Mouse (Mus musculus) hindbrain, embryonic 16.5 days (tissue): Measurements from ENCODE around the gene Gm42417. TPM values are rescaled to one million over a fixed set of nuclear protein-coding genes. Genes with fewer than 3 reads are reported as not detected.

Experiments
- ATAC-seq: fragments of 200-750 bp; cut with Nextera tagmentation; 2 replicates; pipeline ENCODE4 v1.8.0; 2017; ENCODE audit warnings: moderate TSS enrichment, moderate library complexity
- H3K27ac ChIP-seq: fragments of 300-500 bp; sonication (generic); 2 replicates; pipeline ENCODE4 v1.5.1; 2014; ENCODE audit warnings: low read depth, mild to moderate bottlenecking, control low read depth, low read length, moderate library complexity
- H3K27me3 ChIP-seq: fragments of 300-500 bp; sonication (generic); replicated peaks from 2 replicates; pipeline ENCODE4 v1.6.1; 2014; ENCODE audit warnings: low read length; ENCODE audit not compliant: control insufficient read depth, insufficient read depth
- H3K36me3 ChIP-seq: fragments of 300-500 bp; sonication (generic); 2 replicates; pipeline ENCODE4 v1.6.1; 2014; ENCODE audit warnings: mild to moderate bottlenecking, low read length, moderate library complexity, mixed read lengths; ENCODE audit not compliant: control insufficient read depth, insufficient read depth
- H3K4me1 ChIP-seq: fragments of 300-500 bp; sonication (generic); 2 replicates; pipeline ENCODE4 v1.6.1; 2014; ENCODE audit warnings: low read depth, low read length; ENCODE audit not compliant: control insufficient read depth, insufficient read depth
- H3K4me2 ChIP-seq: fragments of 300-500 bp; sonication (generic); 2 replicates; pipeline ENCODE4 v1.6.1; 2014; ENCODE audit warnings: mild to moderate bottlenecking, low read length, control low read depth, moderate library complexity
- H3K4me3 ChIP-seq: fragments of 300-500 bp; sonication (generic); 2 replicates; pipeline ENCODE4 v1.5.1; 2014; ENCODE audit warnings: mild to moderate bottlenecking, low read length, control low read depth, moderate library complexity
- H3K9ac ChIP-seq: fragments of 300-500 bp; sonication (generic); 2 replicates; pipeline ENCODE4 v1.6.1; 2014; ENCODE audit warnings: low read depth, mild to moderate bottlenecking, control low read depth, low read length, moderate library complexity
- H3K9me3 ChIP-seq: fragments of 300-500 bp; sonication (generic); 2 replicates; pipeline ENCODE4 v1.6.1; 2014; ENCODE audit warnings: mild to moderate bottlenecking, low read length, moderate library complexity; ENCODE audit not compliant: control insufficient read depth
- WGBS: fragments of 180-500 bp; shearing (Covaris S2); extraction: QIAGEN DNeasy Blood & Tissue Kit; methylation state at CpG from one replicate; pipeline ENCODE4 v1.1.7; 2014; 5-methylcytosine and 5-hydroxymethylcytosine counted together
- polyA plus RNA-seq: library from polyadenylated mRNA; unstranded; fragments of >200 nt; fragmentation: Nextera tagmentation; extraction: Ambion mirVana; gene quantifications from 2 replicates; pipeline ENCODE4 v1.2.1, GENCODE M21; 2015

Gm42417 gene
- polyA plus RNA-seq, 1 experiment from 2014 or later: 0.30 TPM

DNA sequence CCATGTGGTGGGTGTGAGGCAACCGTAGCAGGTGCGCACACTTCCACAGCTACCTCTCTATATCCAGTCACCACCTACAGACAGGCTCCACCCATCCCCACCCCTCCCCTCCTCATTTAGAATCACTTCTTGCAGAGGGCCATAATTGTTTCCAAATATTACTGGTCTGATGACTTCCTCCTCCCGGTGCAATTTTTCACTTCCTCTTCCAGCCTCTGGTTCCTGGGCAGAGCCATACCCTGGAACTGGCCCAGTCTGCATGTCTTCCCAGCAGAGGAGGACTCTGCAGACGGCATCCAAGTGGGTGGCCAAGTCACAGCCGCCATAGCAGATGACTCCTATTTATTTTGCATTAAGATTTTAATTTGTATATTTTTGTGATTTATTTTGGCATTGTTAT, 31.0 kb downstream of the Gm42417 start:
- H3K4me2 ChIP-seq: no peak overlapping the region
- no peaks in the 10 kb centered on the region for H3K9me3 ChIP-seq
- no peaks in the 10 kb centered on the region for H3K27me3 ChIP-seq
- 81% methylated on average over 5 of the region's 5 CpGs for WGBS
- 0 out of 2 replicates have a peak, but pooled peaks cover 3% of the 10 kb centered on the region for H3K36me3 ChIP-seq
- ATAC-seq: no peak
- no peak overlapping the region for H3K4me3 ChIP-seq
- no peak overlapping the region for H3K9ac ChIP-seq
- no peak overlapping the region for H3K27ac ChIP-seq
- H3K4me1 ChIP-seq: peaks cover 3% of the 10 kb centered on the region

DNA sequence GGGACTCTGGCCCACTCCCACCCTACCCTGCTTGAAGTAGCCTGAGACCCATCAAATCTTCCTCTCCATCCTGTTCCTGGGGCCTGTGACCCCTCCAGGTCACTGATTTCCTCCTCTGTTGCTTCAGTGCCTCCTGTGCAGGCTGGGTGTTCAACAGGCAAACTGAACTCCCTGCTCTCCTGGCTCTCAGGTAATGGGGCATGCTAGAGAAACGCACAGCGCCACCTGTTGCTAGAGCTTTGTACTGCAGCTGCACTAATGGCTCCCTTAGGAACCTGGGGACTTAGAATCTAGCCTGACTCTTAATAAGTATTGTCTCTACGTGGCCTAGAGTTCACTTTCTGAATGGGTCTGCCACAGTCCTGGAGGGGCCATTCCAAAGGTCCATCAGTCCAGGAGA, 38.0 kb downstream of the Gm42417 start:
- Histone ChIP-seq H3K4me2 (no peak overlapping the region), H3K4me3 (no peak overlapping the region), H3K4me1 (no peaks in the 10 kb centered on the region), H3K27ac (no peak overlapping the region), H3K9ac (no peak overlapping the region), H3K9me3 (no peaks in the 10 kb centered on the region), H3K36me3 (0 out of 2 replicates have a peak, but pooled peaks cover 2% of the 10 kb centered on the region), H3K27me3 (no peaks in the 10 kb centered on the region)
- 7% methylated on average over 3 of the region's 3 CpGs for WGBS
- ATAC-seq: peak; percentile 18; the same call in 1 of the 2 replicates

GRCm38 (mm10) chr1:36497312-36497711, 41.9 kb downstream of the Gm42417 start:
- no peak for ATAC-seq
- Histone ChIP-seq H3K27ac (no peak overlapping the region), H3K9me3 (no peaks in the 10 kb centered on the region), H3K9ac (no peak overlapping the region), H3K36me3 (0 out of 2 replicates have a peak, but pooled peaks cover 2% of the 10 kb centered on the region), H3K4me1 (peaks cover under 1% of the 10 kb centered on the region; the same call in 1 of the 2 replicates), H3K27me3 (no peaks in the 10 kb centered on the region), H3K4me2 (no peak overlapping the region), H3K4me3 (no peak overlapping the region)
- WGBS: 62% methylated on average over 2 of the region's 2 CpGs

DNA sequence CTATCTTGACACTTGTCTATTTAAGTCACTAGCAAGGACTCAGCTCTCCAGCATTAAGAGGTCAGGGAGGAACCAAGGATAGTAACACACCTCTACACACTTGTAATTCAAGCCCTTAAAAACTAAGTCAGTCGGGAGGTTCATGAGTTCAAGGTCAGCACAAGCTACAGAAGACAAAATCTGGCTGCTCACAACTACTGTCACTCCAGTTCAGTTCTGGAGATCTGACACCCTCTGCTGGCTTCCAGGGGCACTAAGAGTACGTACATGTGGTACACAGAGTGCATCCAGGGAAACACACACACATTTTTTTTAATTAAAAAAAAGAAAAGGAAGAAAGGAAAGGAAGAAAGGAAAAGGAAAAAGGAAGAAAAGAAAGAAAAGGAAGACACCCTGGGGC, 42.5 kb downstream of the Gm42417 start:
- Histone ChIP-seq H3K9me3 (no peaks in the 10 kb centered on the region), H3K4me3 (no peak overlapping the region), H3K27ac (no peak overlapping the region), H3K4me1 (peaks cover 2% of the 10 kb centered on the region; the same call in 1 of the 2 replicates), H3K36me3 (0 out of 2 replicates have a peak, but pooled peaks cover 2% of the 10 kb centered on the region), H3K27me3 (no peaks in the 10 kb centered on the region), H3K4me2 (no peak overlapping the region), H3K9ac (no peak overlapping the region)
- no peak for ATAC-seq
- 63% methylated on average over 2 of the region's 2 CpGs for WGBS

DNA sequence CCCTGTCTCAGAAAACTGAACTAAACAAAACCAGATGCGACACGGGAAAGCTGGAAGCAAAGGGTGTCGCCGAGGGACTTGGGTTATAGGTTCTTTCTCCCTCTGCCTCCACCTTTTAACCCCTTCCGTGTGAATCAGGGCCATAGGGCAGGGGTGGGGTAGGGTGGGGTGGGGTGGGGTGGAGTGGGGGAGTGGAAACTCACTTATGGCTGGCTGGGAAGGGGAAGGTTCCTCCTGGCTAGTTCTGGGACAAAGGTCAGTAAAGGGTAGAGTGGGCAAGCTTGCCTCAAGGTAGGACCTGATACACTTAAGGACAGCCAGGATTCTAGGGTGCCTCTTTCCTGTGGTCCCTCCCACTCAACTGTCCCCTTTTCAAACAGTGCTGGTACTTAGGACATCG, 45.9 kb downstream of the Gm42417 start:
- WGBS: 88% methylated on average over 6 of the region's 6 CpGs
- H3K4me2 ChIP-seq: no peak overlapping the region
- peaks cover 2% of the 10 kb centered on the region; the same call in 1 of the 2 replicates for H3K4me1 ChIP-seq
- no peak overlapping the region for H3K4me3 ChIP-seq
- ATAC-seq: no peak
- H3K9me3 ChIP-seq: no peaks in the 10 kb centered on the region
- H3K9ac ChIP-seq: no peak overlapping the region
- H3K36me3 ChIP-seq: no peaks in the 10 kb centered on the region
- H3K27me3 ChIP-seq: no peaks in the 10 kb centered on the region
- no peak overlapping the region for H3K27ac ChIP-seq

- 52% methylated on average over 9 of the region's 9 CpGs for WGBS
- H3K9me3 ChIP-seq: no peaks in the 10 kb centered on the region
- no peak overlapping the region for H3K27ac ChIP-seq
- H3K4me2 ChIP-seq: no peak overlapping the region
- no peak overlapping the region for H3K9ac ChIP-seq
- ATAC-seq: peak; percentile 70; the same call in 1 of the 2 replicates
- peaks cover 2% of the 10 kb centered on the region; the same call in 1 of the 2 replicates for H3K4me1 ChIP-seq
- H3K4me3 ChIP-seq: no peak overlapping the region
- H3K27me3 ChIP-seq: no peaks in the 10 kb centered on the region
- no peaks in the 10 kb centered on the region for H3K36me3 ChIP-seq
These were observed 46.7 kb downstream of the Gm42417 start for GRCm38 (mm10) chr1:36492416-36493139.

DNA sequence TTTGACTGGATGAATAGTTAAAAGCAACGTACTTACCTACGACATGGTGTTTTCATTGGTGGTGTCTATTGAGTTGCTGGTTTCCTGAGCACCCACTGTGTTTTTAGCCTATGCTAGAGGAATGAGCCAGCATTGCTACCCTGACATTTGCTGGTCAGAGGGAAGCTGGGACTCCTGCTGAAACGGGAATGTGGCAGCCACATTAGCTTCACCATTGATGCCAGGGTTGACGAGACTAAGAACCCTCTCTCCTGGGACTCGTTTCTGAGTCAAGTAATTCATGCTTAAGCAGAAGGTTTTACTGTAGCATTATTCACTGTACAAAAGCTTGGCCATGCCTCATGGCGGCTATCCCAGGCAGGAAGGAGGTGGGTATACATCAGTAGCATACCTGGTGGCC, 49.6 kb downstream of the Gm42417 start:
- H3K4me1 ChIP-seq: peaks cover 2% of the 10 kb centered on the region; the same call in 1 of the 2 replicates
- no peaks in the 10 kb centered on the region for H3K27me3 ChIP-seq
- H3K4me2 ChIP-seq: no peak overlapping the region
- H3K4me3 ChIP-seq: no peak overlapping the region
- H3K9ac ChIP-seq: no peak overlapping the region
- no peak for ATAC-seq
- 64% methylated on average over 6 of the region's 6 CpGs for WGBS
- no peaks in the 10 kb centered on the region for H3K36me3 ChIP-seq
- no peak overlapping the region for H3K27ac ChIP-seq
- no peaks in the 10 kb centered on the region for H3K9me3 ChIP-seq

DNA sequence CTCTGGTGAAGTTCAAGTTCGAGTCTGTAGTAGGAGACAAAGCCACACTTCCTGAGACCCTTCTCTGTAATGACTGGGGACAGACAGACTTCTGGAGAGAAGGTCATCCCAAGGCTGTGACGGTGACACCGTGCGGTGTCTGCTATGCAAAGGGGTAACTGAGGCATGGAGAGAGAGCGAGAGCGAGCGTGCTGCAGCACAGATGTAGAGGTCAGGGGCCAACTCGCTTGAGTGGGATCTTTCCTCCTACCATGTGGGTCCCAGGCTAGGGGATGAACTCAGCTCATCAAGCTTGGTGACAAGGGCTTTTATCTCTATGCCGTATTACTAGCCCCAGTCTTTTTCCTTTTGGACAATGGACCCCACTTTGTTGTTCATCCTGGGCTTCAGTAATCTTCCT, 52.1 kb downstream of the Gm42417 start:
- H3K4me3 ChIP-seq: no peak overlapping the region
- no peaks in the 10 kb centered on the region for H3K36me3 ChIP-seq
- H3K9me3 ChIP-seq: no peaks in the 10 kb centered on the region
- no peaks in the 10 kb centered on the region for H3K4me1 ChIP-seq
- H3K4me2 ChIP-seq: no peak overlapping the region
- no peak overlapping the region for H3K27ac ChIP-seq
- H3K9ac ChIP-seq: no peak overlapping the region
- no peak for ATAC-seq
- 64% methylated on average over 9 of the region's 9 CpGs for WGBS
- no peaks in the 10 kb centered on the region for H3K27me3 ChIP-seq

- H3K9ac ChIP-seq: no peak overlapping the region
- ATAC-seq: no peak
- no peaks in the 10 kb centered on the region for H3K27me3 ChIP-seq
- 76% methylated on average over 7 of the region's 7 CpGs for WGBS
- no peaks in the 10 kb centered on the region for H3K9me3 ChIP-seq
- H3K4me3 ChIP-seq: no peak overlapping the region
- no peak overlapping the region for H3K4me2 ChIP-seq
- H3K4me1 ChIP-seq: no peaks in the 10 kb centered on the region
- H3K27ac ChIP-seq: no peak overlapping the region
- no peaks in the 10 kb centered on the region for H3K36me3 ChIP-seq
These were observed 54.1 kb downstream of the Gm42417 start for GRCm38 (mm10) chr1:36485080-36485479.
